In the genomic region with DNA sequence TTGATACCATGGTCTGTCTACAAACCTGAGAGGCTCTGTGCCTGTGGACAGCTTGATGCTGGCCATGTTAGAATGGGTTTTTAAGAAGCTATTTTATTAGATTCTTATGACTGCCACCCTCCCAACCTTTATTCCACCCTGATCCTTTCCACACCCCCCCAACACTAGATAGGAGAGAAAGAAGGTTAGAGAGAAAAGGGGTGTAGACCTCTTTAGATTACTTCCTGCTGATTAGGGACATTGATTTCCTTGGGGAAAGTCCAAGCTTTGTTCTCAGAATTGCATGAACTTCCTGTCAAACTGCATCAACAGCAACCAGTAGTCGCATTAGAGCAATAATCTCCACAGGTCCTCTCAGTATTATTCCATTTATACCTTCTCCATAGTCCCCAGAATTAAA, we compare ENCODE assay signal across 20 mouse cellular contexts. TPM values are rescaled to one million over a fixed set of nuclear protein-coding genes. Genes with fewer than 3 reads are reported as not detected.
"Had no signal": no experiment of that assay in that cellular context is flagged by ENCODE, and none has a peak within 500 bp of the region (broad histone marks: within the 10 kb centered on the region; RNA-seq: fewer than 3 reads in every experiment).

No protein-coding gene starts in this region.

- DNase-seq: retina, postnatal 1 day; right cerebral cortex, adult 18-20 months; right cerebral cortex, postnatal 14 days; right cerebral cortex, postnatal 25 days; right cerebral cortex, postnatal 4 days; spleen, adult 18-20 months; thymus, adult 18-20 months; thymus, adult 2 months; thymus, postnatal 14 days; thymus, postnatal 25 days; thymus, postnatal 36 days; thymus, postnatal 4 days had no signal

- H3K9me3 ChIP-seq: neural tube, embryonic 15.5 days; stomach, embryonic 15.5 days had no signal

- H3K4me2 ChIP-seq: neural tube, embryonic 13.5 days; neural tube, embryonic 15.5 days; stomach, embryonic 15.5 days had no signal

- H3K9ac ChIP-seq: neural tube, embryonic 13.5 days; neural tube, embryonic 15.5 days; stomach, embryonic 15.5 days had no signal

- H3K27me3 ChIP-seq: neural tube, embryonic 15.5 days; stomach, embryonic 15.5 days had no signal

- H3K4me1 ChIP-seq: neural tube, embryonic 15.5 days; stomach, embryonic 15.5 days had no signal

- H3K4me3 ChIP-seq: neural tube, embryonic 13.5 days; neural tube, embryonic 15.5 days; stomach, embryonic 15.5 days had no signal

- H3K36me3 ChIP-seq: neural tube, embryonic 13.5 days; neural tube, embryonic 15.5 days; stomach, embryonic 15.5 days had no signal

- H3K27ac ChIP-seq: neural tube, embryonic 13.5 days; neural tube, embryonic 15.5 days; stomach, embryonic 15.5 days; stomach, postnatal 0 days had no signal

RNA-seq across cellular contexts. Expression of a gene that starts 57.4 kb away (rescaled TPM):
- total RNA-seq: neutrophil, adult 5-6 weeks had no signal
- polyA plus RNA-seq: neural tube, embryonic 15.5 days; small intestine, adult 2 months; spleen, adult 2 months; stomach, embryonic 14.5 days; stomach, embryonic 15.5 days; thymus, adult 2 months had no signal
